Mouse (Mus musculus): ENCODE measurements at regions not wholly inside any gene's neighbourhood (a gene's known extent, or its start where the extent isn't known, plus 50 kb on each side); places are given as distances from the start of the nearest gene placed in this dataset.

- no peaks in the 10 kb centered on the region for H3K4me1 ChIP-seq (ENCODE audit: control insufficient read depth, insufficient read depth, low read length)
These were observed 94.9 kb upstream of the Usp25 start for GRCm38 (mm10) chr16:76918598-76918997.

GRCm38 (mm10) chr16:76914311-76914710 lies 99.2 kb upstream of the Usp25 start:
- H3K27me3 ChIP-seq (replicated peaks; ENCODE audit: control insufficient read depth, insufficient read depth, low read length): no peaks in the 10 kb centered on the region
- TF ChIP-seq POLR2A (IDR thresholded peaks at IDR 0.05; ENCODE audit: low read depth, low read length): no peak
- no peak for TF ChIP-seq CTCF (conservative IDR thresholded peaks at IDR 0.05; ENCODE audit: insufficient read depth, insufficient read length, low read depth, low read length)
- no peaks in the 10 kb centered on the region for H3K36me3 ChIP-seq (ENCODE audit: control insufficient read depth, insufficient read depth, low read length)
- H3K27ac ChIP-seq (ENCODE audit: insufficient read depth, low read depth, low read length): no peak overlapping the region
- no peak for DNase-seq
- 43% methylated on average over 1 of the region's 1 CpGs for WGBS
- H3K4me3 ChIP-seq (ENCODE audit: insufficient read depth, low read depth, low read length): no peak overlapping the region
- no peaks in the 10 kb centered on the region for H3K4me1 ChIP-seq (ENCODE audit: control insufficient read depth, insufficient read depth, low read length)

More at GRCm38 (mm10) chr16:76918598-76918997, 94.9 kb upstream of the Usp25 start:
- H3K27me3 ChIP-seq (replicated peaks; ENCODE audit: control insufficient read depth, insufficient read depth, low read length): no peaks in the 10 kb centered on the region
- 84% methylated on average over 2 of the region's 2 CpGs for WGBS
- no peak for TF ChIP-seq POLR2A (IDR thresholded peaks at IDR 0.05; ENCODE audit: low read depth, low read length)
- no peak for TF ChIP-seq CTCF (conservative IDR thresholded peaks at IDR 0.05; ENCODE audit: insufficient read depth, insufficient read length, low read depth, low read length)
- no peak overlapping the region for H3K27ac ChIP-seq (ENCODE audit: insufficient read depth, low read depth, low read length)
- no peaks in the 10 kb centered on the region for H3K36me3 ChIP-seq (ENCODE audit: control insufficient read depth, insufficient read depth, low read length)
- DNase-seq: no peak
- no peak overlapping the region for H3K4me3 ChIP-seq (ENCODE audit: insufficient read depth, low read depth, low read length)

- TF ChIP-seq CTCF (conservative IDR thresholded peaks at IDR 0.05; ENCODE audit: insufficient read depth, insufficient read length, low read depth, low read length): no peak
- TF ChIP-seq POLR2A (IDR thresholded peaks at IDR 0.05; ENCODE audit: low read depth, low read length): no peak
- peak; percentile 60 for DNase-seq
- 63% methylated on average over 11 of the region's 11 CpGs for WGBS
- Histone ChIP-seq H3K27me3 (replicated peaks; ENCODE audit: control insufficient read depth, insufficient read depth, low read length) (no peaks in the 10 kb centered on the region), H3K4me1 (ENCODE audit: control insufficient read depth, insufficient read depth, low read length) (no peaks in the 10 kb centered on the region; the same call in 1 of the 2 replicates), H3K4me3 (ENCODE audit: insufficient read depth, low read depth, low read length) (no peak overlapping the region), H3K36me3 (ENCODE audit: control insufficient read depth, insufficient read depth, low read length) (no peaks in the 10 kb centered on the region), H3K27ac (ENCODE audit: insufficient read depth, low read depth, low read length) (no peak overlapping the region)
These were observed 108.1 kb upstream of the Usp25 start for GRCm38 (mm10) chr16:76905205-76905996.

GRCm38 (mm10) chr16:76899083-76899482 lies 114.4 kb upstream of the Usp25 start:
- H3K4me1 ChIP-seq (ENCODE audit: control insufficient read depth, insufficient read depth, low read length): no peaks in the 10 kb centered on the region
- H3K27ac ChIP-seq (ENCODE audit: insufficient read depth, low read depth, low read length): no peak overlapping the region
- WGBS: 4% methylated on average over 7 of the region's 7 CpGs
- 0 out of 2 replicates have a peak, but pooled peaks have one; percentile 18 for TF ChIP-seq CTCF (conservative IDR thresholded peaks at IDR 0.05; ENCODE audit: insufficient read depth, insufficient read length, low read depth, low read length)
- no peak for TF ChIP-seq POLR2A (IDR thresholded peaks at IDR 0.05; ENCODE audit: low read depth, low read length)
- no peak overlapping the region for H3K4me3 ChIP-seq (ENCODE audit: insufficient read depth, low read depth, low read length)
- no peaks in the 10 kb centered on the region for H3K36me3 ChIP-seq (ENCODE audit: control insufficient read depth, insufficient read depth, low read length)
- H3K27me3 ChIP-seq (replicated peaks; ENCODE audit: control insufficient read depth, insufficient read depth, low read length): no peaks in the 10 kb centered on the region
- peak; percentile 53 for DNase-seq

DNA sequence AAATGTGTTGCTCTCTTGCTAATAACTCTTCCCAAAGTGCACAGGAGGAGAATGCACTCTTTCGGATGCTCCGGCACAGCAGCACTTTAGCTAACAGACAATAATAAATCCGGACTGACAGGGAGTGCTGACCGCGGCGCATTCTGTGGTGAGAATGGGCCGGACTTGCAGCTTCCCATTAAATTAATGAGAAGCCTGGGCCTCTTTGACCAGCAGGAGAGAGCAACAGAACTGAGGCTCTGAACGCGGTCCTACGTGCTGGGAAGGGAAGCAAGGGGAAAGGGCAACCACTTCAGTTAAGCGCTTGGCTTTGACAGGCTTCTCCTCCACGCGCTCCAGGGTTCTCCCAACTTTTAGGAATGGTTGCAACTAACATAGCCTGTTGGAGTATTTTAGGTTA lies 117.2 kb upstream of the Usp25 start:
- 12% methylated on average over 13 of the region's 13 CpGs for WGBS
- no peaks in the 10 kb centered on the region for H3K27me3 ChIP-seq (replicated peaks; ENCODE audit: control insufficient read depth, insufficient read depth, low read length)
- no peaks in the 10 kb centered on the region for H3K36me3 ChIP-seq (ENCODE audit: control insufficient read depth, insufficient read depth, low read length)
- H3K4me3 ChIP-seq (ENCODE audit: insufficient read depth, low read depth, low read length): no peak overlapping the region
- no peak for TF ChIP-seq CTCF (conservative IDR thresholded peaks at IDR 0.05; ENCODE audit: insufficient read depth, insufficient read length, low read depth, low read length)
- no peak for TF ChIP-seq POLR2A (IDR thresholded peaks at IDR 0.05; ENCODE audit: low read depth, low read length)
- DNase-seq: peak; percentile 67
- H3K4me1 ChIP-seq (ENCODE audit: control insufficient read depth, insufficient read depth, low read length): no peaks in the 10 kb centered on the region
- H3K27ac ChIP-seq (ENCODE audit: insufficient read depth, low read depth, low read length): no peak overlapping the region

DNA sequence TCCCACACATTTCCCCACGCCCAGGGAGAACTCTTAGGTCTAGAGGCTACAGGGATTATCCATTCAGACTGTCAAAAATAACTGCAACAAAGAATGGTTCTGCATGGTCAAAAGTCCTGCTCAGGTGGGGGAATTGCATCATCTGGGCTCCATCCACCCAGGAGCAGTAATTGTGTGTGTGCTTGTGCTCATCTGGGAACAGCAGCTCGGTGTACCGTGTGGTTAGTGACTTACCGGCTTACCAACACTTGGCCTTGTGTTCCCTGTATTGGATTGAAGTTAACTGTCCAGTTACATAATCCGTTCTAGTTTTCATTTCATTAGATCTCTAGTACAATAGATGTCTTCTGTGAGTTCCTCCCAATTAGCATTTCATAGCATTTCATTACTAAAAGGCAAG lies 117.7 kb upstream of the Usp25 start:
- WGBS: 54% methylated on average over 5 of the region's 5 CpGs
- Histone ChIP-seq H3K36me3 (ENCODE audit: control insufficient read depth, insufficient read depth, low read length) (no peaks in the 10 kb centered on the region), H3K27me3 (replicated peaks; ENCODE audit: control insufficient read depth, insufficient read depth, low read length) (no peaks in the 10 kb centered on the region), H3K4me3 (ENCODE audit: insufficient read depth, low read depth, low read length) (no peak overlapping the region), H3K4me1 (ENCODE audit: control insufficient read depth, insufficient read depth, low read length) (no peaks in the 10 kb centered on the region), H3K27ac (ENCODE audit: insufficient read depth, low read depth, low read length) (no peak overlapping the region)
- no peak for TF ChIP-seq CTCF (conservative IDR thresholded peaks at IDR 0.05; ENCODE audit: insufficient read depth, insufficient read length, low read depth, low read length)
- TF ChIP-seq POLR2A (IDR thresholded peaks at IDR 0.05; ENCODE audit: low read depth, low read length): no peak
- no peak for DNase-seq

- TF ChIP-seq POLR2A (IDR thresholded peaks at IDR 0.05; ENCODE audit: low read depth, low read length) (no peak), CTCF (conservative IDR thresholded peaks at IDR 0.05; ENCODE audit: insufficient read depth, insufficient read length, low read depth, low read length) (no peak)
- H3K4me1 ChIP-seq (ENCODE audit: control insufficient read depth, insufficient read depth, low read length): no peaks in the 10 kb centered on the region
- no peaks in the 10 kb centered on the region for H3K36me3 ChIP-seq (ENCODE audit: control insufficient read depth, insufficient read depth, low read length)
- no peaks in the 10 kb centered on the region for H3K27me3 ChIP-seq (replicated peaks; ENCODE audit: control insufficient read depth, insufficient read depth, low read length)
- H3K4me3 ChIP-seq (ENCODE audit: insufficient read depth, low read depth, low read length): no peak overlapping the region
- DNase-seq: no peak
- H3K27ac ChIP-seq (ENCODE audit: insufficient read depth, low read depth, low read length): no peak overlapping the region
- WGBS: 61% methylated on average over 2 of the region's 2 CpGs
These were observed 134.9 kb upstream of the Usp25 start for GRCm38 (mm10) chr16:76878576-76878975.

Measured in kidney, adult 2 months (tissue).